Mouse (Mus musculus): ENCODE measurements at regions not wholly inside any gene's neighbourhood (a gene's known extent, or its start where the extent isn't known, plus 50 kb on each side); places are given as distances from the start of the nearest gene placed in this dataset.

DNA sequence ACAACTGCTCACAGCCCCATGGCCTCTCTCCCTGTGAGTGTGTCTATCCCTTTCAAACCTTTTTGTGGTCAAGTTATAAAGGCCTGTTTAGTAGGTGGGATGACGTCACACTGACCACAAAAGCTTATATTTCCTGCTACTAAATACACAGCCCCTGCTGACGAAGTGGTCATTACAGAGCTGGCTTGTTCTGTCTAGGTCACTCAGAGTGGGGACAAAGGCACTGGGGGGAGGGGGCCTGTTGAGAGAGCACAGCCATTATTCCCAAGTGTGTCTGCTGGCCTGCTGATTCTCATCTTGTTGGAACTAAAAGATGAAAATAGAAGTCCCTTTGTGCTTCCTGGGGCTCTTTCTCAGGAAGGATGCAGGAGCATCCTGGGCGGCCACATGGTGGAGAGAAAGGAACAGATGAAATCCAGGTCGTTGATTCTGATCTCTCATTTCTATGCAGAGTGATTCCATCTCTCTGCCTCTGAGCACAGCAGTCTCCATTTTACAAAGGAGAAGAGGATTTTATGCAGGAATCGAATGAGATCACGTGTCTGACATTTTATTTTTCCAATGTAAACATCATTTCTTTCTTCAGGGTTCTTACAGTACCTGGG lies 255.2 kb upstream of the Tnp1 start:
- DNase-seq (ENCODE audit: low spot score) = peak; percentile 74
- 31% methylated on average over 6 of the region's 6 CpGs for WGBS
- H3K9me3 ChIP-seq = no peaks in the 10 kb centered on the region
- no peak overlapping the region for H3K4me3 ChIP-seq
- no peaks in the 10 kb centered on the region for H3K27me3 ChIP-seq (ENCODE audit: insufficient read depth, poor library complexity, severe bottlenecking)
- peak overlapping the region; percentile 82 for H3K27ac ChIP-seq
- peaks cover 29% of the 10 kb centered on the region for H3K4me1 ChIP-seq (replicated peaks)
- no peaks in the 10 kb centered on the region for H3K36me3 ChIP-seq

DNA sequence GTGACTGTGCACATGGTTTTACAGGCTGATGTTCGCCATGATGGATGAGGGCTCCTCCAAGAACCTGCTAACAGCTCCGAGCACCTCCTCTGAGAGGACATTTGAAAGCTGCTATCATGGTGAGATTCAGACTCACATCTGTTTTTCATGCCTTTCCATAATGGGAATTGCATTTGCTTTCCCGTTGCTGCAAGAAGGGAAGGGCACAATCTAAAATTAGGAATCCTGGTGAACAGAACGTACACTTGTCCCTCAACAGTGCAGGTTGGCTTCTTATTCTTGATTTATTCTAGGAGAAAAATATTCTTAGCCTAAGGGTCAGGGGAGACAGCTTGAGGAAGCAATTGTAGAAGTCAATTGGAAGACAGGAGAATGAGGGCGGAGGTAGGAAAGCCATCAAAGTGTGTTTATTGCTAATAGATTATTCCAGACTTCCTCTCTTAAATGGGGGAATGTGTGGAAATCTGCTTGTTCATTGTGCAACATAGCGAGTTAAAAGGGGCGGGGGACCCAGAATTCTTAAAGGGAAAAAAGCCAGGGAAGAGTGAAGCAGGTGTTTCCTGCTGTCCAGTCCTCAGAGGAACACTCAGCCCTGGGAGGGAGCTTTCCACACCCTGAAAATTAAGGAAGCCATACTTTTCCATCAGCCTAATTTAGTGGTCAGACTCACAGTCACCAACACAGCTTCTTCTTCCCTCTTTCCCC lies 253.5 kb upstream of the Tnp1 start:
- peaks cover 29% of the 10 kb centered on the region for H3K4me1 ChIP-seq (replicated peaks)
- no peak overlapping the region for H3K4me3 ChIP-seq
- 85% methylated on average over 7 of the region's 7 CpGs for WGBS
- H3K27me3 ChIP-seq (ENCODE audit: insufficient read depth, poor library complexity, severe bottlenecking) = no peaks in the 10 kb centered on the region
- no peak for DNase-seq (ENCODE audit: low spot score)
- H3K36me3 ChIP-seq = no peaks in the 10 kb centered on the region
- no peaks in the 10 kb centered on the region for H3K9me3 ChIP-seq
- peak overlapping the region; percentile 50 for H3K27ac ChIP-seq

DNA sequence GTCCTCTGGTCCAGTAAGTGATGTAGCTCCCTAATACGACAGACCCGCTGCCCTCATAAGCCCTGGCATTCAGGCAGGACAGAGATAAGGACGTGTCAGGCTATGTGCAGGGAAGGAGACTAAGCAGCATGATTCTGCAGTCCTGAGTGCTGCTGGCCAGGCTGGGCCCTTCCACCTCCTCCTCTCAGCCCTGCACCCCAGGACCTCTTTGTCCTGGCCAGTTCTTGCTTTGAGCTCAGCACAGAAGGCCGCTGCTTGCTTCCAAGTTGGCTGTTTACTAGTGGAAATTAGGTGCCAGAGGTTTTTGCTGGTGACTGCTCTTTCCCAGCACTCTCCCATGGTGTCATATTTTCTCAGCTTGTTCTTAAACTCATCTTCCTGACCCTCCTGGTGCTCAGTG lies 249.3 kb upstream of the Tnp1 start:
- Histone ChIP-seq H3K9me3 (no peaks in the 10 kb centered on the region), H3K27me3 (ENCODE audit: insufficient read depth, poor library complexity, severe bottlenecking) (no peaks in the 10 kb centered on the region), H3K4me3 (no peak overlapping the region), H3K36me3 (no peaks in the 10 kb centered on the region), H3K27ac (0 out of 2 replicates have a peak overlapping the region, but pooled peaks have one; percentile 17), H3K4me1 (replicated peaks) (no peaks in the 10 kb centered on the region)
- WGBS = 58% methylated on average over 4 of the region's 4 CpGs
- no peak for DNase-seq (ENCODE audit: low spot score)

DNA sequence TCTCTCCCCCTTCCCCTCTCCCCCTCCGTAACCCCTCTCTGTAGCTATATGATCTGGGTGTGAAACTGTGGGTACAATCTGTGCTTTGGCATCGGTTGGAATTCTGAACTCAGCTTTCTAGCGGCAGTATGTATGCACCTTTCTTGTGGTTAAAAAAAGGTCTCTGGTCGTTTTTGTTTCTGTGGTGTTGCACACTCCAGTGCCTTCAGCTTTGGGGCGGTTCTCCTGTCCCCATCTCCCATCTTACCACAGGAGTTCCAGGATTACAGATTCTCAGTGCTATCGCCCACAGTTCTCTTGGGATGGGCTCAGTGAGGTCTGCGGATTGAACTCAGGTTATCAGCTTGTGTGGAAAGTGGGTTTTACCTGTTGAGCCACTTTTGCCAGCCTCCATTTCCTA lies 248.5 kb upstream of the Tnp1 start:
- Histone ChIP-seq H3K27ac (no peak overlapping the region), H3K9me3 (no peaks in the 10 kb centered on the region)

DNA sequence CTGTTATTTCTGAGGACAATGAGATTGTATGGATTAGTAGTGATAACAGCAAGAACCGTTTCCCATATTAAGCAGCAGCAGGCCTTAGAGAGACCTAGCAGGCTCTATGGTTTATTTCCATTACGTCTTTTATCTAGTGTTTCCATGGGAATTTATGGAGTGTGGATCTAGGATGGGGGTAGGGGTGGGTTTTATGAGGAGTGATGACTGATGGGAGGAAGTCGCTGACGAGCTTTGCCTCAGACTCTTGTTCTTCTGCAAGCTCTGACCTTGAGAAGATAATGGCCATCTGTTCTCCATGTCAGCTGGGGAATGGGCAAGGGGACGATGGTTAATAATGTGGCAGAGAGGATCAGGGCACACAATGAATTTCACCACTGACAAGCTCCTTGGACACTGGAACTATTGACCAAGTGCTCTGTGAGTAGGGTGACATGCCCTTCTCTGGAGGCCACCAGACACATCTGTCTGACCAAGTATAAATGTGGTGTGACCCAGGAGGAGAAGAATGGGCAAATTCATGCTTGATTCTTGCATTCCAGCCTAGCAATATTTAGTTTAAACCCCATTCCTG lies 243.9 kb upstream of the Tnp1 start:
- Histone ChIP-seq H3K27ac (no peak overlapping the region), H3K4me1 (replicated peaks) (peaks cover 6% of the 10 kb centered on the region; the same call in 1 of the 2 replicates), H3K9me3 (no peaks in the 10 kb centered on the region), H3K27me3 (ENCODE audit: insufficient read depth, poor library complexity, severe bottlenecking) (no peaks in the 10 kb centered on the region), H3K4me3 (no peak overlapping the region), H3K36me3 (no peaks in the 10 kb centered on the region)
- 62% methylated on average over 5 of the region's 5 CpGs for WGBS
- no peak for DNase-seq (ENCODE audit: low spot score)

More for the DNA sequence above, 248.5 kb upstream of the Tnp1 start:
- Histone ChIP-seq H3K4me3 (no peak overlapping the region), H3K27me3 (ENCODE audit: insufficient read depth, poor library complexity, severe bottlenecking) (no peaks in the 10 kb centered on the region), H3K4me1 (replicated peaks) (peaks cover 6% of the 10 kb centered on the region; the same call in 1 of the 2 replicates), H3K36me3 (no peaks in the 10 kb centered on the region)
- no peak for DNase-seq (ENCODE audit: low spot score)
- 72% methylated on average over 7 of the region's 7 CpGs for WGBS

DNA sequence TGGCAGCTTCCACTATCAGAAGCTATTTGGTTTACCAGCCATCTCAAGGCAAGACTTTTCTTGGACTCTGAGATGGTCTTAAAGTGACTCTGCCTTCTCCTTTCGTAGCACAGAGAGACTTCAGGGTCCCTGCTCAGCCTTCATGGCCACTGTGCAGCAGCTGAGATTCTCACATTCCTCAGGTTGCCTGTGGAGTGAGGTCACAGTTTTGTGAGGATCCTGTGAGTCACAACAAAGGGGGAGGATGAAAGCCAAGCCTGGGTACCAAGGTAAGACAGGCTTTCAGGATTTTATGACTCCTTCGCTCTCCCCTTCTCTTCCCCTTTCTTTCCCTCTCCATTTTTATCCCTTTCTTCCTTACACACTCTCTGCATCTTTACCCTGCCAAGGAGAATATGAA lies 241.6 kb upstream of the Tnp1 start:
- no peak for DNase-seq (ENCODE audit: low spot score)
- 78% methylated on average over 2 of the region's 2 CpGs for WGBS
- no peaks in the 10 kb centered on the region for H3K27me3 ChIP-seq (ENCODE audit: insufficient read depth, poor library complexity, severe bottlenecking)
- no peak overlapping the region for H3K4me3 ChIP-seq
- no peaks in the 10 kb centered on the region for H3K36me3 ChIP-seq
- no peak overlapping the region; the same call in 1 of the 2 replicates for H3K27ac ChIP-seq
- peaks cover 6% of the 10 kb centered on the region; the same call in 1 of the 2 replicates for H3K4me1 ChIP-seq (replicated peaks)
- H3K9me3 ChIP-seq = no peaks in the 10 kb centered on the region

DNA sequence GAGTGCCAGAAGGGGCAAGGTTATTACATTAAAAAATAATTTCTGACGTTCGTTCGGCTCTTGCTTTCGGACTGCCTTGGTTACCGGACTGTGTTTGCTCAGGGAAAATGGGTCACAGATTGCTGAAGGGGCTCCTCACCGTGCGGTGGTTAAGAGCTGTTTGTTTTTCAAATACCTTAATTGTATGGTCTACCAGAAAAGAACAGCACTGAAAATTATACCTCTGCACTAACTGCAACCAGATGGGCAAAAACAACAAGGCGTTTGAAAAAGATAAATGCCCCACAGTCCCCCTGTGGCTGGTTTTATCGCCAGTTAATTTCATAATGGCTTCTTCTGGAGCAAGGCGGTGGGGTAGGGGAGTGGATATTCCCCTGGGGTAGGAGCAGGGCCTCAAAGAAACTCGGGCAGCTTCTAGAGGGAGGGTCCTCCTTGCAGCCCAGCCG lies 236.2 kb upstream of the Tnp1 start:
- peak; percentile 30 for DNase-seq (ENCODE audit: low spot score)
- WGBS = 57% methylated on average over 12 of the region's 12 CpGs
- Histone ChIP-seq H3K36me3 (no peaks in the 10 kb centered on the region), H3K4me1 (replicated peaks) (peaks cover 6% of the 10 kb centered on the region; the same call in 1 of the 2 replicates), H3K9me3 (no peaks in the 10 kb centered on the region), H3K27ac (no peak overlapping the region), H3K4me3 (no peak overlapping the region), H3K27me3 (ENCODE audit: insufficient read depth, poor library complexity, severe bottlenecking) (no peaks in the 10 kb centered on the region)

DNA sequence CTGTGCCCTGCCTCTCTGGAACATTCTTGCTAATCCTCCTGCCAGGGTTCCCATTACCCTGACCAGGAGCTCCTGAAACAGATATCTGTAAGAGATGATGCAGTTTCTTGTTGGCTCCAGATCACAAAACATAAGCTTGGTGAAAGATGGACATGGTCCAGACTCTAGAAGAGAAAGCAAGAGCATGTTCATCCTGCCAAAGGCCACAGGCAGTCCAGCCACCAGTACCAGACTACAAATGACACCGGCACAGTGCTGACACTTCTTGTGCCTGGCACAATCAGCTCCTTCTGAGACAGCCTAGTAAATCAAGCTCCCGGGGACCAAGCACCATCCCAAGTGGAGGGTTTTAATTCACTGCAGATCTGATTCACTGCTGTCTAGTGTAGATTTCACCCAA lies 228.3 kb upstream of the Tnp1 start:
- WGBS = 91% methylated on average over 2 of the region's 2 CpGs
- no peak for DNase-seq (ENCODE audit: low spot score)
- Histone ChIP-seq H3K9me3 (no peaks in the 10 kb centered on the region), H3K4me1 (replicated peaks) (peaks cover 6% of the 10 kb centered on the region; the same call in 1 of the 2 replicates), H3K36me3 (no peaks in the 10 kb centered on the region), H3K27ac (no peak overlapping the region), H3K4me3 (no peak overlapping the region), H3K27me3 (ENCODE audit: insufficient read depth, poor library complexity, severe bottlenecking) (no peaks in the 10 kb centered on the region)

DNA sequence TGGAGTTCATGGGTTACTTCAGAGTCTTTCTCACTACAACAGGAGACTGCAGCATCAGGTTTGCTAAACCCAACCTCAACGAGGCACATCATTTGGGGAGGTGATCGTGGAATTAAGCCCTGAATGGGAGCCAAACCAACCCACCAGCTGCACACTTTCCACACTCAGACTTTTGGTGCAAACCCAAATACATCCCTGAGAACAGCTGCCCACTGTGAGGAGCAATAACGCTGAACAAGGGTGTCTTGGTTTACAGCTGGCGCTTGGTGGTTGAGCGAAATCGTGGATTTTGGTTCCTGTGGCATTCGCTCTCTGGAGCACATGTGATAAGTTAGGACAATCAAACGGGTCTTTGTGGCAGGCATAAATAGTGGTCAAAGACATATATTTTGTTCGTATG lies 226.6 kb upstream of the Tnp1 start:
- no peaks in the 10 kb centered on the region for H3K36me3 ChIP-seq
- no peak overlapping the region for H3K27ac ChIP-seq
- WGBS = 89% methylated on average over 9 of the region's 9 CpGs
- no peaks in the 10 kb centered on the region for H3K9me3 ChIP-seq
- H3K4me3 ChIP-seq = no peak overlapping the region
- no peak for DNase-seq (ENCODE audit: low spot score)
- H3K27me3 ChIP-seq (ENCODE audit: insufficient read depth, poor library complexity, severe bottlenecking) = no peaks in the 10 kb centered on the region
- H3K4me1 ChIP-seq (replicated peaks) = peaks cover 6% of the 10 kb centered on the region; the same call in 1 of the 2 replicates

DNA sequence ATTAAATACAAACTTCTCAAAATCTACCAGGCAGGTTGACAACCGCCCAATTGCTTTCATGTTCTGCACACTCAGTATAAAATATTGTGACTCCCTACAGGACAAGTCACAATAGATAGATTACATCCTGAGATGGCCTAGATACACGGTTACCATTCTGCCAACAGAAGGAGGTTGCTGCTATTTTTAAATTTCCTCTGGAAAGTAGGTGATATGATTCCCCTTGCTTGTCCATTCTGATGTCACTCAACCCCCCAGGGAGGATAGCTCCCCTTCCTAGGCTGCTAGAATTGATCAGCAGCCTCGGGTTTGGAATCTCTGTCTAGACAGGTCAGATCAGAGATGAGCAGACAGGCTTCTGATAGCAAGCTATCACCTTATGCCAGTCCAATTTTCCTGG lies 221.2 kb upstream of the Tnp1 start:
- Histone ChIP-seq H3K27me3 (ENCODE audit: insufficient read depth, poor library complexity, severe bottlenecking) (no peaks in the 10 kb centered on the region), H3K4me1 (replicated peaks) (peaks cover 2% of the 10 kb centered on the region; the same call in 1 of the 2 replicates), H3K36me3 (no peaks in the 10 kb centered on the region), H3K27ac (no peak overlapping the region), H3K4me3 (no peak overlapping the region), H3K9me3 (no peaks in the 10 kb centered on the region)
- 75% methylated on average over 3 of the region's 3 CpGs for WGBS
- no peak for DNase-seq (ENCODE audit: low spot score)

DNA sequence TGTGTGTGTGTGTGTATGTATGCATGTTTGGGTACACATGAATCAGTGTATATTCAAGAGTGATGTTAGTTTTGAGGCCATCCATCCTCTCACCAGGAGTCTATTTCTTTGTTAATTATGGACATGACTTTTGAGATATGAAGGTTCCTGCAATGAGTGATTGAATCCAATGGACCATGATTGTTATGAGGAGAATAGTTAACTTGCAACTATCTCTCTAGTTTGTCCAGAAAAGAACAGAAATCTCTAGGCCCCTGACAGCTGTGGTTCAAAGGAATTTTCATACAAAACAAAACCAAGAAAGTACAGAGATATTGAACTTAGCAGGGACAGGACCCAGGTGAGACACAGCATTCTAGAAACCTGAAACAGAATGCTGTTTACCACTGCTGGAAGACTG lies 217.9 kb upstream of the Tnp1 start:
- H3K4me1 ChIP-seq (replicated peaks) = no peaks in the 10 kb centered on the region
- peaks cover 12% of the 10 kb centered on the region; the same call in 1 of the 2 replicates for H3K9me3 ChIP-seq
- H3K27ac ChIP-seq = no peak overlapping the region
- H3K27me3 ChIP-seq (ENCODE audit: insufficient read depth, poor library complexity, severe bottlenecking) = no peaks in the 10 kb centered on the region
- no peaks in the 10 kb centered on the region for H3K36me3 ChIP-seq
- DNase-seq (ENCODE audit: low spot score) = no peak
- no peak overlapping the region for H3K4me3 ChIP-seq

DNA sequence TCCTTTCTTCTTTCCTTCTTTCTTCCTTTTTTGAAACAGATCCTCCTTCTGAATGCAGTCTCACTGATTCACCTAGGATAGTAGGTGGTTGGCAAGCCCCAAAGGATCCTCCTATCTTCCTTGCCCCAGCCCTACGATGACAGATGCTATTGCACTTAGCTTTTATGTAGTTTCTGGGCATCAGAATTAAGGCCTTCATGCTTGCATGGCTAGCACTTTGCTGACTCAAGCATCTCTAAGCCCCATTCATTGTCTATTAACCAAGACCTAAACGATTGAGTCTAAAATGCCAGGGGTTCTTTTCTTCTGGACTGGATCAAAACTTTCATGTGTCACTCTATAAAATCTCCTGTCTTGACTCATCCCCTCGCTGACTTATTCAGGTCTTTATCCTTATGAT lies 217.3 kb upstream of the Tnp1 start:
- no peaks in the 10 kb centered on the region for H3K4me1 ChIP-seq (replicated peaks)
- H3K36me3 ChIP-seq = no peaks in the 10 kb centered on the region
- H3K27me3 ChIP-seq (ENCODE audit: insufficient read depth, poor library complexity, severe bottlenecking) = no peaks in the 10 kb centered on the region
- H3K27ac ChIP-seq = no peak overlapping the region
- 85% methylated on average over 3 of the region's 3 CpGs for WGBS
- H3K4me3 ChIP-seq = no peak overlapping the region
- no peak for DNase-seq (ENCODE audit: low spot score)
- peaks cover 12% of the 10 kb centered on the region; the same call in 1 of the 2 replicates for H3K9me3 ChIP-seq

DNA sequence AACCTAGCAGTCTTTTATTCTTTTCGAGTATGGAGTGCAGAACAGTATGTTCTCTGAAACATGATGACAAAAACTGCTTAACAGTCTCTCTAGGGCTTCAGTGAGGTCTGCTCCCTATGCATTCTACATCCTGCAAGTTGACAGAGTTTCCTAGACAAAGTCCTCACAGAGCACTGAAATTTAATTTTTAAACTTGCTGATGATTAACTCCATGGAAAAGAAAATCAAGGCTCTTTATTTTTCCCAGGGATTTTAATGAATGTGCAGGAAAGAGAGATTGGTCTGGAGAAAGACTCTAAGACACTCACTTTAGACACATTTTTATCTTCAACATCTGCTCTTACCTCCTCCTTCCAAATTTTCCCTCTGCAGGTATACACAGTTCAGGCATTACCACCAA lies 214.9 kb upstream of the Tnp1 start:
- DNase-seq (ENCODE audit: low spot score) = no peak
- no peaks in the 10 kb centered on the region for H3K4me1 ChIP-seq (replicated peaks)
- H3K36me3 ChIP-seq = no peaks in the 10 kb centered on the region
- H3K27me3 ChIP-seq (ENCODE audit: insufficient read depth, poor library complexity, severe bottlenecking) = no peaks in the 10 kb centered on the region
- H3K27ac ChIP-seq = no peak overlapping the region
- 79% methylated on average over 1 of the region's 1 CpGs for WGBS
- peaks cover 12% of the 10 kb centered on the region; the same call in 1 of the 2 replicates for H3K9me3 ChIP-seq
- H3K4me3 ChIP-seq = no peak overlapping the region
